Mouse (Mus musculus) layer of hippocampus, adult 11-12 months (tissue): ENCODE data around the gene Wdfy3.

Experiments used
- DNase-seq: peaks from one replicate; pipeline ENCODE4 v3.0.0; 2022; ENCODE audit warnings: low spot score

Wdfy3 gene

GRCm38 (mm10) chr5:101784328-101784727, 285.4 kb downstream of the Wdfy3 start:
- DNase-seq = no peak
